8 mouse cellular contexts compared by ENCODE assay signal in genomic region chr14:76506425-76507205, GRCm38 (mm10). TPM values are rescaled to one million over a fixed set of nuclear protein-coding genes. Genes with fewer than 3 reads are reported as not detected.
DNase-seq lines count a peak whose midpoint lies in the region; ATAC-seq and TF ChIP-seq lines count a peak whose summit lies in the region.

No protein-coding gene starts in this region.

- peaks cover 29% of the 10 kb centered on the region for H3K36me3 ChIP-seq in embryonic facial prominence, embryonic 12.5 days
- peaks cover 28% of the 10 kb centered on the region for H3K36me3 ChIP-seq in limb, embryonic 15.5 days

- no peak for ATAC-seq in embryonic facial prominence, embryonic 12.5 days (ENCODE audit: insufficient number of reproducible peaks, insufficient read depth, low FRiP score, low TSS enrichment)
- no peak for ATAC-seq in limb, embryonic 15.5 days (ENCODE audit: insufficient number of reproducible peaks, low FRiP score, low TSS enrichment, low read depth)

- intact Hi-C loops in left cerebral cortex, adult 2 months (cut with DNase I) = loop anchor here (5.0 kb wide), 2 partner anchors 106 to 151 kb away; no protein-coding TSS in a partner anchor
- intact Hi-C loops in left cerebral cortex, postnatal 4 days (cut with DNase I) = loop anchor here (5.0 to 10.0 kb wide), 4 partner anchors 51 to 268 kb away; partner anchors contain the start of gene Serp2
- intact Hi-C loops in heart, postnatal 14 days (cut with DNase I) = loop anchor here (5.0 kb wide), 4 partner anchors 51 to 296 kb away; partner anchors contain the start of gene Serp2

- peak; percentile 38 for DNase-seq in left cerebral cortex, adult 2 months (ENCODE audit: extremely low spot score in 1 of 2, low spot score in 2 of 2)
- no peak for DNase-seq in left cerebral cortex, postnatal 4 days
- peak; percentile 47 for DNase-seq in adrenal gland, postnatal 10 days
- DNase-seq in heart, postnatal 14 days = peak; percentile 33 to 38
- DNase-seq in testis, postnatal 10 days (ENCODE audit: low spot score) = no peak

- H3K27ac ChIP-seq in left cerebral cortex, adult 2 months = peak overlapping the region; percentile 98
- peak overlapping the region; percentile 100 for H3K27ac ChIP-seq in embryonic facial prominence, embryonic 12.5 days
- peak overlapping the region; percentile 99 for H3K27ac ChIP-seq in limb, embryonic 15.5 days
- peak overlapping the region; percentile 99 for H3K27ac ChIP-seq in olfactory bulb, adult 2 months (ENCODE audit: insufficient read depth, low read depth, low read length)

- H3K9ac ChIP-seq in embryonic facial prominence, embryonic 12.5 days = peak overlapping the region; percentile 98
- peak overlapping the region; percentile 89 for H3K9ac ChIP-seq in limb, embryonic 15.5 days

- peak overlapping the region; percentile 86 for H3K4me3 ChIP-seq in left cerebral cortex, adult 2 months
- H3K4me3 ChIP-seq in embryonic facial prominence, embryonic 12.5 days = peak overlapping the region; percentile 83
- H3K4me3 ChIP-seq in limb, embryonic 15.5 days = peak overlapping the region; percentile 68
- peak overlapping the region; percentile 88 for H3K4me3 ChIP-seq in olfactory bulb, adult 2 months (ENCODE audit: insufficient read depth, low read depth, low read length)

- no peak for TF ChIP-seq POLR2A in olfactory bulb, adult 2 months (IDR thresholded peaks at IDR 0.05; ENCODE audit: insufficient read depth, low read depth, low read length)

- TF ChIP-seq CTCF in left cerebral cortex, adult 2 months (IDR thresholded peaks at IDR 0.05) = no peak
- TF ChIP-seq CTCF in olfactory bulb, adult 2 months (IDR thresholded peaks at IDR 0.05; ENCODE audit: insufficient read depth, low read depth, low read length) = no peak

- WGBS in embryonic facial prominence, embryonic 12.5 days = 44% methylated on average over 27 of the region's 27 CpGs
- 49% methylated on average over 27 of the region's 27 CpGs for WGBS in limb, embryonic 15.5 days
- WGBS in olfactory bulb, adult 2 months = 13% methylated on average over 27 of the region's 27 CpGs

- H3K4me1 ChIP-seq in embryonic facial prominence, embryonic 12.5 days = peaks cover 15% of the 10 kb centered on the region; the same call in 1 of the 2 replicates
- H3K4me1 ChIP-seq in limb, embryonic 15.5 days = peaks cover 23% of the 10 kb centered on the region
- H3K4me1 ChIP-seq in olfactory bulb, adult 2 months (ENCODE audit: control insufficient read depth, insufficient read depth, low read length) = peaks cover 10% of the 10 kb centered on the region; the same call in 1 of the 2 replicates

- H3K9me3 ChIP-seq in embryonic facial prominence, embryonic 12.5 days = no peaks in the 10 kb centered on the region
- H3K9me3 ChIP-seq in limb, embryonic 15.5 days = no peaks in the 10 kb centered on the region

- no peaks in the 10 kb centered on the region for H3K27me3 ChIP-seq in embryonic facial prominence, embryonic 12.5 days
- no peaks in the 10 kb centered on the region for H3K27me3 ChIP-seq in limb, embryonic 15.5 days

- peak overlapping the region; percentile 93 for H3K4me2 ChIP-seq in embryonic facial prominence, embryonic 12.5 days (replicated peaks)
- H3K4me2 ChIP-seq in limb, embryonic 15.5 days = peak overlapping the region; percentile 74

RNA-seq across cellular contexts. Expression of gene Serp2, which starts 50.1 kb away (rescaled TPM):
- total RNA-seq in left cerebral cortex, adult 2 months (2021) = 100 to 1,000 TPM; 178 to 186 TPM
- 100 to 1,000 TPM; 174 to 175 TPM for total RNA-seq in left cerebral cortex, postnatal 4 days (2021)
- total RNA-seq in adrenal gland, postnatal 10 days (2021) = 1 to 10 TPM; 7.2 to 9.6 TPM
- polyA plus RNA-seq in embryonic facial prominence, embryonic 12.5 days (2016; fragmentation: Nextera tagmentation; extraction: Ambion mirVana) = 23.3 and 24.3 TPM in 2 replicates
- total RNA-seq in heart, postnatal 14 days (2021) = 1 to 10 TPM in 1 of 2 experiments, under 1 TPM in 1; 0.68 to 1.0 TPM
- polyA plus RNA-seq in limb, embryonic 15.5 days (2015; fragmentation: Nextera tagmentation; extraction: Ambion mirVana) = 9.7 and 9.8 TPM in 2 replicates
- not detected in 2 replicates for polyA plus RNA-seq in olfactory bulb, adult 2 months (2012; ENCODE audit: insufficient read depth, insufficient read length, low replicate concordance, missing spikeins)

Comparison
In these comparisons a context has a peak if more than half of its experiments do, and no peak if none do; other contexts are left out.
1. DNase-seq: peak in left cerebral cortex, adult 2 months (2 of 2), adrenal gland, postnatal 10 days (single experiment) and heart, postnatal 14 days (2 of 2); none in left cerebral cortex, postnatal 4 days (single experiment) and testis, postnatal 10 days (single experiment).
2. RNA of gene Serp2, which starts 50.1 kb away (total RNA-seq): 178 to 186 TPM in left cerebral cortex, adult 2 months and 174 to 175 TPM in left cerebral cortex, postnatal 4 days; 7.2 to 9.6 TPM in adrenal gland, postnatal 10 days and 0.68 to 1.0 TPM in heart, postnatal 14 days; every median in the first group is over 10 times any median in the second.
3. Peak in every context shown above with its lines, with median percentiles within 50 percentile points of each other: H3K27ac ChIP-seq and H3K4me3 ChIP-seq.